Mouse (Mus musculus): ENCODE measurements around the gene Eid3. TPM values are rescaled to one million over a fixed set of nuclear protein-coding genes. Genes with fewer than 3 reads are reported as not detected.

The Eid3 gene
- total RNA-seq (2021) (1 to 10 TPM in 1 of 2 experiments, under 1 TPM in 1; 0.97 to 3.0 TPM), polyA plus RNA-seq (2012; rRNA removed) (0.07 and 0.13 TPM in 2 replicates)
- long read RNA-seq: 0 reads

- no peak for DNase-seq
Measured at GRCm38 (mm10) chr10:82866356-82866755, at the start of gene Eid3. TSS of gene Eid3 (plus strand) at chr10:82866626.

GRCm38 (mm10) chr10:82817514-82817913 is 48.9 kb upstream of the Eid3 start:
- DNase-seq: no peak

- no peak for DNase-seq
Measured at GRCm38 (mm10) chr10:82817936-82818335, 48.5 kb upstream of the Eid3 start.

- no peak for DNase-seq
Measured at GRCm38 (mm10) chr10:82818661-82819060, 47.8 kb upstream of the Eid3 start.

- DNase-seq: no peak
Measured at GRCm38 (mm10) chr10:82823108-82823778, 43.2 kb upstream of the Eid3 start.

- DNase-seq: no peak
Measured at GRCm38 (mm10) chr10:82823779-82824177, 42.6 kb upstream of the Eid3 start.

GRCm38 (mm10) chr10:82824541-82824940 is 41.9 kb upstream of the Eid3 start:
- DNase-seq: peak; percentile 67

GRCm38 (mm10) chr10:82826516-82826915 is 39.9 kb upstream of the Eid3 start:
- DNase-seq: no peak

- no peak for DNase-seq
Measured at GRCm38 (mm10) chr10:82833926-82834325, 32.5 kb upstream of the Eid3 start, which contains the start of gene Txnrd1. TSS of gene Txnrd1 (plus strand) at chr10:82833951.

GRCm38 (mm10) chr10:82835898-82836297 is 30.5 kb upstream of the Eid3 start:
- no peak for DNase-seq

GRCm38 (mm10) chr10:82838390-82838789 is 28.0 kb upstream of the Eid3 start:
- DNase-seq: no peak

- no peak for DNase-seq
Measured at GRCm38 (mm10) chr10:82844090-82844489, 22.3 kb upstream of the Eid3 start.

- no peak for DNase-seq
Measured at GRCm38 (mm10) chr10:82844731-82845130, 21.7 kb upstream of the Eid3 start.

- DNase-seq: no peak
Measured at GRCm38 (mm10) chr10:82847821-82848459, 18.5 kb upstream of the Eid3 start.

GRCm38 (mm10) chr10:82849686-82850353 is 16.6 kb upstream of the Eid3 start:
- DNase-seq: no peak

- DNase-seq: no peak
Measured at GRCm38 (mm10) chr10:82850354-82850752, 16.1 kb upstream of the Eid3 start.

GRCm38 (mm10) chr10:82851751-82852150 is 14.7 kb upstream of the Eid3 start:
- DNase-seq: peak; percentile 44

GRCm38 (mm10) chr10:82858032-82858680 is 8.3 kb upstream of the Eid3 start:
- peak; percentile 30 for DNase-seq

- DNase-seq: peak; percentile 97
Measured at GRCm38 (mm10) chr10:82858691-82859532, 7.5 kb upstream of the Eid3 start.

- peak; percentile 58 for DNase-seq
Measured at GRCm38 (mm10) chr10:82859533-82859915, 6.9 kb upstream of the Eid3 start.

- peak; percentile 91 for DNase-seq
Measured at GRCm38 (mm10) chr10:82860181-82860928, 6.1 kb upstream of the Eid3 start.
